8 mouse cellular contexts compared by ENCODE assay signal in genomic region chr3:144203259-144203987, GRCm38 (mm10). TPM values are rescaled to one million over a fixed set of nuclear protein-coding genes. Genes with fewer than 3 reads are reported as not detected.
DNase-seq lines count a peak whose midpoint lies in the region; ATAC-seq and TF ChIP-seq lines count a peak whose summit lies in the region.

No protein-coding gene starts in this region.

- peaks cover 5% of the 10 kb centered on the region for H3K4me1 ChIP-seq in bone marrow, adult 2 months (ENCODE audit: control insufficient read depth, insufficient read depth, low read length)
- peaks cover 29% of the 10 kb centered on the region for H3K4me1 ChIP-seq in heart, embryonic 12.5 days (replicated peaks)
- peaks cover 34% of the 10 kb centered on the region for H3K4me1 ChIP-seq in midbrain, embryonic 16.5 days (ENCODE audit: control insufficient read depth, insufficient read depth, low read length)

- peak overlapping the region; percentile 86 for H3K9ac ChIP-seq in heart, embryonic 12.5 days
- peak overlapping the region; percentile 77 for H3K9ac ChIP-seq in midbrain, embryonic 16.5 days (ENCODE audit: low read depth, low read length)

- H3K9me3 ChIP-seq in heart, embryonic 12.5 days (replicated peaks): no peaks in the 10 kb centered on the region
- H3K9me3 ChIP-seq in midbrain, embryonic 16.5 days (replicated peaks; ENCODE audit: control insufficient read depth, low read length, poor library complexity, severe bottlenecking): no peaks in the 10 kb centered on the region

- H3K36me3 ChIP-seq in heart, embryonic 12.5 days: peaks cover 8% of the 10 kb centered on the region
- H3K36me3 ChIP-seq in midbrain, embryonic 16.5 days (ENCODE audit: control insufficient read depth, insufficient read depth, low read length): no peaks in the 10 kb centered on the region

- under 1% methylated on average over 15 of the region's 15 CpGs for WGBS in bone marrow, adult 2 months
- under 1% methylated on average over 15 of the region's 15 CpGs for WGBS in heart, embryonic 12.5 days
- WGBS in midbrain, embryonic 16.5 days: under 1% methylated on average over 15 of the region's 15 CpGs

- peak overlapping the region; percentile 95 for H3K4me2 ChIP-seq in heart, embryonic 12.5 days
- peak overlapping the region; percentile 90 for H3K4me2 ChIP-seq in midbrain, embryonic 16.5 days (ENCODE audit: low read length)

- no peak for ATAC-seq in heart, embryonic 12.5 days (ENCODE audit: insufficient number of reproducible peaks, low FRiP score)
- no peak for ATAC-seq in midbrain, embryonic 16.5 days

- peak overlapping the region; percentile 90 for H3K4me3 ChIP-seq in bone marrow, adult 2 months (replicated peaks; ENCODE audit: control insufficient read depth, low read depth, low read length)
- H3K4me3 ChIP-seq in heart, embryonic 12.5 days: peak overlapping the region; percentile 98
- peak overlapping the region; percentile 88 for H3K4me3 ChIP-seq in midbrain, embryonic 16.5 days (ENCODE audit: low read depth, low read length)

- DNase-seq in heart, adult 18-20 months: peak; percentile 27 to 66
- no peak for DNase-seq in heart, adult 8-10 months (ENCODE audit: low spot score)
- DNase-seq in kidney, postnatal 4 days: peak; percentile 25 to 46
- DNase-seq in left cerebral cortex, adult 18-20 months (ENCODE audit: low spot score in 2 of 2): no peak
- DNase-seq in urinary bladder, postnatal 25 days (ENCODE audit: low spot score): no peak

- H3K27ac ChIP-seq in bone marrow, adult 2 months (ENCODE audit: control insufficient read depth, insufficient read depth, low read depth, low read length, poor library complexity): peak overlapping the region; percentile 49
- H3K27ac ChIP-seq in heart, embryonic 12.5 days (ENCODE audit: poor library complexity, severe bottlenecking): peak overlapping the region; percentile 100
- peak overlapping the region; percentile 95 for H3K27ac ChIP-seq in midbrain, embryonic 16.5 days (ENCODE audit: low read length)

- no peak for TF ChIP-seq POLR2A in bone marrow, adult 2 months (IDR thresholded peaks at IDR 0.05; ENCODE audit: borderline replicate concordance, control insufficient read depth, low read depth, low read length)

- no peak for TF ChIP-seq CTCF in bone marrow, adult 2 months (IDR thresholded peaks at IDR 0.05; ENCODE audit: control insufficient read depth, insufficient read depth, low read length)

- H3K27me3 ChIP-seq in heart, embryonic 12.5 days (replicated peaks): no peaks in the 10 kb centered on the region
- no peaks in the 10 kb centered on the region for H3K27me3 ChIP-seq in midbrain, embryonic 16.5 days (ENCODE audit: control insufficient read depth, insufficient read depth, low read depth, low read length)

RNA-seq across cellular contexts. Expression of gene Lmo4, which starts 1.6 kb away (rescaled TPM):
- total RNA-seq in heart, adult 18-20 months (2021): 10 to 100 TPM; 28.6 to 29.1 TPM
- 10 to 100 TPM; 25.9 to 33.7 (median 29.7) TPM for total RNA-seq in heart, adult 8-10 months (2022)
- polyA plus RNA-seq in bone marrow, adult 2 months (2011; ENCODE audit: insufficient read depth, insufficient read length, low replicate concordance, missing spikeins): 54.7 and 73.1 TPM in 2 replicates
- polyA plus RNA-seq in heart, embryonic 12.5 days (2016; fragmentation: Nextera tagmentation; extraction: Ambion mirVana): 44.9 and 45.9 TPM in 2 replicates
- polyA plus RNA-seq in midbrain, embryonic 16.5 days (2015; fragmentation: Nextera tagmentation; extraction: Ambion mirVana): 72.0 and 86.3 TPM in 2 replicates
- 100 to 1,000 TPM; 278 to 308 TPM for total RNA-seq in left cerebral cortex, adult 18-20 months (2021)

Comparison
In these comparisons a context has a peak if more than half of its experiments do, and no peak if none do; other contexts are left out.
1. DNase-seq: peak in heart, adult 18-20 months (2 of 2) and kidney, postnatal 4 days (2 of 2); none in heart, adult 8-10 months (single experiment), left cerebral cortex, adult 18-20 months (0 of 2) and urinary bladder, postnatal 25 days (single experiment).
2. H3K27ac ChIP-seq: peak in every context shown above with its lines; median percentile 100 in heart, embryonic 12.5 days; 95 in midbrain, embryonic 16.5 days; 49 in bone marrow, adult 2 months.
3. RNA of gene Lmo4, which starts 1.6 kb away (total RNA-seq): 278 to 308 TPM in left cerebral cortex, adult 18-20 months; 25.9 to 33.7 TPM in heart, adult 8-10 months and 28.6 to 29.1 TPM in heart, adult 18-20 months; every median in the first group is over 4 times any median in the second.
4. Peak in every context shown above with its lines, with median percentiles within 50 percentile points of each other: H3K4me3 ChIP-seq.